Mouse (Mus musculus) lung, embryonic 14.5 days (tissue): ENCODE data around the gene Tent4b. TPM values are rescaled to one million over a fixed set of nuclear protein-coding genes. Genes with fewer than 3 reads are reported as not detected.
A peak's percentile ranks its signal among the peaks of the same experiment; 100 is the strongest.

Experiments used
- ATAC-seq: fragments of 200-750 bp; cut with Nextera tagmentation; 2 replicates; pipeline ENCODE4 v1.8.0; 2017; ENCODE audit warnings: mild to moderate bottlenecking, moderate TSS enrichment, moderate library complexity; ENCODE audit not compliant: insufficient read depth
- DNase-seq: peaks from one replicate; pipeline ENCODE4 v3.0.0-alpha.2; 2015
- H3K27ac ChIP-seq: fragments of 300-500 bp; sonication (generic); 2 replicates; pipeline ENCODE4 v1.5.1; 2014; ENCODE audit warnings: low read depth, mild to moderate bottlenecking, moderate library complexity
- H3K27me3 ChIP-seq: fragments of 300-500 bp; sonication (generic); 2 replicates; pipeline ENCODE4 v1.6.1; 2014; ENCODE audit warnings: low read length, control low read depth; ENCODE audit not compliant: insufficient read depth
- H3K36me3 ChIP-seq: fragments of 300-500 bp; sonication (generic); 2 replicates; pipeline ENCODE4 v1.6.1; 2014; ENCODE audit warnings: control low read depth; ENCODE audit not compliant: insufficient read depth
- H3K4me1 ChIP-seq: fragments of 300-500 bp; sonication (generic); 2 replicates; pipeline ENCODE4 v1.6.1; 2014; ENCODE audit warnings: antibody characterized with exemption, control low read depth; ENCODE audit not compliant: insufficient read depth
- H3K4me2 ChIP-seq: fragments of 300-500 bp; sonication (generic); 2 replicates; pipeline ENCODE4 v1.6.1; 2014; ENCODE audit warnings: mild to moderate bottlenecking
- H3K4me3 ChIP-seq: fragments of 300-500 bp; sonication (generic); 2 replicates; pipeline ENCODE4 v1.5.1; 2014; ENCODE audit warnings: low read depth, low read length
- H3K9ac ChIP-seq: fragments of 300-500 bp; sonication (generic); 2 replicates; pipeline ENCODE4 v1.6.1; 2014
- H3K9me3 ChIP-seq: fragments of 300-500 bp; sonication (generic); 2 replicates; pipeline ENCODE4 v1.6.1; 2016; ENCODE audit warnings: low read depth, low read length, control low read depth
- CTCF ChIP-seq: IDR thresholded peaks from 2 replicates; pipeline ENCODE4 v1.5.1; 2016; ENCODE audit warnings: antibody characterized with exemption, low read depth
- WGBS: fragments of 180-500 bp; shearing (Covaris S2); extraction: QIAGEN DNeasy Blood & Tissue Kit; methylation state at CpG from one replicate; pipeline ENCODE4 v1.1.7; 2014; 5-methylcytosine and 5-hydroxymethylcytosine counted together
- polyA plus RNA-seq: library from polyadenylated mRNA; unstranded; fragments of >200 nt; fragmentation: Nextera tagmentation; extraction: Ambion mirVana; gene quantifications from 2 replicates; pipeline ENCODE4 v1.2.1, GENCODE M21; 2014

The Tent4b gene
- polyA plus RNA-seq, 1 experiment from 2014 or later, result 16.1 TPM

DNA sequence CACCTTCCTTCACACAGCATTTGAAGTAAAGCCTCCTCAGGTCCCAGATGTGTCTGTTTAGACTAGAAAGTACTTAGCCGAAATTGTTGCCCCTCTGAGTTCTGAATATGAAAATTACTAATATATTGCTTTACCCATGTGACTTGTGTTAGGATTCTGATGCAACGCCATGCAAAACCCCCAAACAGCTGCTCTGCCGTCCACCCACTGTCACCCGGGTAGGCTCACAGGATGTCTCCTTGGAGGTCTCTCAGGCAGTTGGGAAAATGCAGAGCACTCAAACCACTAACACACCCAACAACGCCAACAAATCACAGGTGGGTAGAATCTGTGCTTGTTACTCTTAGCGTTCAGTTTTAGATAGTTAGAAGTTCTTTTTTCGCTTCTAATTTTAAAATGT, 55.9 kb downstream of the Tent4b start:
- H3K4me3 ChIP-seq, result no peak overlapping the region
- no peaks in the 10 kb centered on the region for H3K27me3 ChIP-seq
- ATAC-seq (no peak), DNase-seq (no peak)
- H3K4me1 ChIP-seq, result no peaks in the 10 kb centered on the region
- no peak overlapping the region for H3K27ac ChIP-seq
- no peak for TF ChIP-seq CTCF
- no peaks in the 10 kb centered on the region for H3K9me3 ChIP-seq
- no peak overlapping the region for H3K9ac ChIP-seq
- H3K36me3 ChIP-seq, result peaks cover 65% of the 10 kb centered on the region
- 79% methylated on average over 7 of the region's 7 CpGs for WGBS
- H3K4me2 ChIP-seq, result no peak overlapping the region

DNA sequence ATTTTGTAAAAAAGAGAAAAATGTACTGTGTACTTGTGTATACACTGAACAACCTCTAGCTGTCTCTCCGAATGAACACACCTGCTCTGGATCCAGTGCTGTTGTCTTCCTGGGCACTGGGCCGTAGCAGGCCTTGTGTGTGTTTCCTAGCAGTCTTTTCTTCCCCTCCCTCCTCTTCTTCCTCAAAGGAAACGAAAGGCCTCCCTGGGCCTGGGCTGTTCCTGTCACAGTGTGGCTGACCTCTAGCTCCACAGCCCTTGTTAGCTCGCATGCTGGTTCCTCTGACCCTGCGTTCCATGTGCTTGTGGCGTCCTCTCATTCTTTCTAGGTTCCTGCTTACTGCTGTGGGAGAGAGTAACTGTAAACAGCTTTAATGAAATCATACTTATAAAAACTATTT, 59.0 kb downstream of the Tent4b start:
- Histone ChIP-seq H3K4me1 (peaks cover 4% of the 10 kb centered on the region; the same call in 1 of the 2 replicates), H3K27ac (no peak overlapping the region)
- 49% methylated on average over 6 of the region's 6 CpGs for WGBS

DNA sequence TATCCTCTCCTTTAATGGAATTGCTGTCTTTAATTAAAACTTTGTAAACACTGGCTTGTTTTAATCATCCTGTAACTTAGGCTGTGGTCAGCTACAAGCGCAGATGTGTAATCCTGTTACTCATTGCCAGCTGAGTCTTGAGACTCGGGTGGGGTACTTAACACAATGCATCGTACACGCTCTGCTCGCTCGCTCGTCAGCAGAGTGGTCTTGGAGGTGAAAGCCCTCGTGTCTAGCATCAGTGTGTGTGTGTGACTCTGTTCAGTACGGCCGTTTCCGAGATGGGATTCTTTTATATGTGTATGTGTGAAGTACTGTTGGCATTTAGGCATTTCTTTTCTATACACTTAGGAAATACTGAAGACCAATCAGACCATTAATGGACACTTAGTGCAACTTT, 59.5 kb downstream of the Tent4b start:
- Histone ChIP-seq H3K9me3 (no peaks in the 10 kb centered on the region), H3K9ac (no peak overlapping the region), H3K27me3 (no peaks in the 10 kb centered on the region), H3K27ac (no peak overlapping the region), H3K36me3 (peaks cover 38% of the 10 kb centered on the region), H3K4me2 (no peak overlapping the region), H3K4me3 (no peak overlapping the region), H3K4me1 (peaks cover 9% of the 10 kb centered on the region)
- no peak for DNase-seq
- no peak for TF ChIP-seq CTCF
- no peak for ATAC-seq
- WGBS, result 79% methylated on average over 11 of the region's 11 CpGs

More for the DNA sequence above, 59.0 kb downstream of the Tent4b start:
- DNase-seq (no peak), ATAC-seq (no peak)
- Histone ChIP-seq H3K4me2 (no peak overlapping the region), H3K9ac (no peak overlapping the region), H3K9me3 (no peaks in the 10 kb centered on the region), H3K27me3 (no peaks in the 10 kb centered on the region), H3K4me3 (no peak overlapping the region), H3K36me3 (peaks cover 41% of the 10 kb centered on the region)
- no peak for TF ChIP-seq CTCF

DNA sequence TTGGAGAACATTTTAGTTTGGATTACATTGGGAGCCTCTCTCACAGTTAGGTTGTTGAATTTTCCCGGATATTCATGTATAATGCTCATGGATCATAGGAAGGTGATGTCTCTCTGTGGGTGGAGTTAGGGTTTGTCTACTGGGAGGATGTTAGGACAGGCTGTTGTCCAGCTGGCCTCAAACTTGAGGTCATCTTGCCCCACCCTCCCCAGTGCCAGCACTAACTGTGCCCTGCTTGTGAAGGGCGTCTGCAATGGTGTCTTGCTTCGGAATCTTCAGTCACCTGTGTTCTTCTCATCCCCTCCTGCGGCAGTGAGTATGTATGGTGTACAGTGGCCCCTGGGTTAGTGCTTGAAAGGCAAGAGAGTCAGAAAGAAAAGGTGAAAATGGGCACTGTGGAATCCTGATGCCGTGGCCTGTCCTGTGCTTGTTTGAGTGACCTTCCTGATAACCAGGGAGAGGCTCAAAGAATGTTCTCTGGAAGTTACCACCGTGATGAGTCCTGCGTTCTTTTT, 61.5 kb downstream of the Tent4b start:
- 84% methylated on average over 7 of the region's 7 CpGs for WGBS
- TF ChIP-seq CTCF, result no peak

DNA sequence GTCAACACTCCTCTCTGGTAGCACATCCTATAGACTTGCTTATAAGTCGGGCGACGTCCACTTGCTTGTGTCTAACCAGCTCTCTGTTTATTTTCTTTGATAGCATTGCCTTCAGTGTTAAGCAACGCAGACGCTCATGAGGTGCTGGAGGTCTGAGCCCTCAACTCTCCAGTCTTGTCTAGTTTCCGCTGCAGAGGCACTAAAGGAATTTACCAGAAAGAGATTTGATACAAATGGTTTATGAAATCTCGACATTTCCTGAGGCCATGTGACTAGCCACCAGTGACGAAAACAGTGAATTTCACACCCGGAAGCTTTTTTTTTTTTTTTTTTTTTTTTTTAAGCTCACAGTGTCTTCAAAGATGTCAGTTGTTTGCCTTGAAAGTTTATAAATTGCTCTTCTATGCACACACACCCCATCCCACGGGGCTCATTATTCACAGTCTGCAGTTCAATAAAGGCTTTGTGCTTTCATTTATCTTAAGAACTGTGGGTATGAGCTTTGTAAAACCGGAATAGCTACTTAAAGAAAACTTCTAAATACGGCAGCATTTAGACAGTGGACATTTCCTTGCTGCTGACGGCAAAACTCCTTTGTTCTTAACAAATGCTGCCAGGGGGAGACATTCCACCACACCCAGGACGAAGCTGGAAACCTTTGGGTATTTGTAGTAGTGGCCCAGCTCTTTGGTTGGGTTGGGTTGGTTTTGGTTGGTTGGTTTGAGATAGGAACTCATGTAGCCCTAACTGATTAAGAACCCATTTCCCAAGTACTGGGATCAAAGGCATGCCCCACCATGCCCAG, 64.0 kb downstream of the Tent4b start:
- H3K27ac ChIP-seq, result peak overlapping the region; percentile 44; the same call in 1 of the 2 replicates
- WGBS, result 12% methylated on average over 14 of the region's 14 CpGs
- peak; percentile 55 for DNase-seq

More for the DNA sequence above, 61.5 kb downstream of the Tent4b start:
- Histone ChIP-seq H3K9ac (no peak overlapping the region), H3K36me3 (peaks cover 21% of the 10 kb centered on the region; the same call in 1 of the 2 replicates), H3K27me3 (no peaks in the 10 kb centered on the region), H3K9me3 (no peaks in the 10 kb centered on the region), H3K27ac (no peak overlapping the region), H3K4me3 (no peak overlapping the region), H3K4me1 (peaks cover 13% of the 10 kb centered on the region), H3K4me2 (no peak overlapping the region)
- no peak for ATAC-seq
- no peak for DNase-seq

DNA sequence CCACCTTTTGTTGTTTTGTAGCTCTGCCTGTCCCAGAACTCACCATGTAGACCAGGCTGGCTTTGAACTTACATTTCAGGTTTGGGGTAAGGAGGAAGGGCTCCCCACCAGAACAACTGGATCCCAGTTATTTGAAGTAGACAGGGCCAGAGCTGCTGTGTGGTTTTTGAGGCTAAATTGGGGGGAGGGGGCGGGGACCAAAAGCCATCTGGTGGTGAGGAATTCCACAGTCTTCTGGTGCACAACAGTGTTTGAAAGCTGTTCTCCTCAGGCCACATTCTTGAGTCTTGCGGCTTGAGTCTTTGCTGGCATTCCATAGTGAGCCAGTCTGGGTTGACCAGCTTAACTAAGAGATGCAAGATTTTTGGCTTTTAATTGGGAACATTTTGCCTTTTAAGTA, 66.5 kb downstream of the Tent4b start:
- no peaks in the 10 kb centered on the region for H3K9me3 ChIP-seq
- H3K9ac ChIP-seq, result no peak overlapping the region
- peak overlapping the region; percentile 43; the same call in 1 of the 2 replicates for H3K27ac ChIP-seq
- no peaks in the 10 kb centered on the region for H3K36me3 ChIP-seq
- H3K4me2 ChIP-seq, result no peak overlapping the region
- no peaks in the 10 kb centered on the region for H3K27me3 ChIP-seq
- H3K4me1 ChIP-seq, result peaks cover 13% of the 10 kb centered on the region
- 7% methylated on average over 2 of the region's 2 CpGs for WGBS
- ATAC-seq, result peak; percentile 50
- no peak overlapping the region for H3K4me3 ChIP-seq
- peak; percentile 70 for DNase-seq
- no peak for TF ChIP-seq CTCF

More for the DNA sequence above, 64.0 kb downstream of the Tent4b start:
- 0 out of 2 replicates have a peak, but pooled peaks have one; percentile 17 for TF ChIP-seq CTCF
- 0 out of 2 replicates have a peak, but pooled peaks cover under 1% of the 10 kb centered on the region for H3K36me3 ChIP-seq
- H3K4me3 ChIP-seq, result no peak overlapping the region
- no peaks in the 10 kb centered on the region for H3K27me3 ChIP-seq
- H3K9me3 ChIP-seq, result no peaks in the 10 kb centered on the region
- H3K9ac ChIP-seq, result no peak overlapping the region; the same call in 1 of the 2 replicates
- H3K4me1 ChIP-seq, result peaks cover 13% of the 10 kb centered on the region
- H3K4me2 ChIP-seq, result peak overlapping the region; percentile 35
- ATAC-seq, result no peak

DNA sequence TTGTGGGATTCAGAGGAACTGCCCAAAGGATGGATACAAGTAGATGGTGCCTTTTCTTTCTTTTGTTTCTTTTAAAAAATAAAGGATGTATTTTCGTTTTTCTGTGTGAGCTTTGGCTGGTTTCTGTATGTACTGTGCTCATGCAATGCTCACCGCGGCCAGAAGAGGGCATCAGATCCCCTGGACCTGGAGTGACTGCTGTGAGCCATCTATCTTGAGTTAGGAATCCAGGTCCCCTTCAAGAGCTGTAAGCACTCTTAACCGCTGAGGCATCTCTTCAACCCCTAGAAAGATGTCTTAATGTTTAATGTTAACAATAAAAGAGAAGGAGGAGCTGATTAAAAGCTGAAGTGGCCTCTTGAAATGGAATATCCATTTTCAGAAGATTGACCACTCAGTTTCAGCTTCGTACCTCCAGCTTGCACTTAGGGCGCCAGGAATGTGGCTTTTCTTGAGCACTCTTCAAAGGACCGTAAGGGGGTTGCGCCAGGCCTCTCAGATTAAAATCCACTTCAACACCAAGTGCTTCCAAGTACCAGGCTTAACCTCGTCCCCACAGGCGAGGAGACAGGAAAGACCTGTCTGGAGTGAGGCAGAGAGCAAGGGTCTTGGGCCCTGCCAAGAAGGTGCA, 67.3 kb downstream of the Tent4b start:
- WGBS, result 31% methylated on average over 10 of the region's 10 CpGs
- H3K4me1 ChIP-seq, result peaks cover 13% of the 10 kb centered on the region
- H3K27ac ChIP-seq, result peak overlapping the region; percentile 20; the same call in 1 of the 2 replicates
- no peak overlapping the region for H3K4me2 ChIP-seq
- ATAC-seq (peak; percentile 77), DNase-seq (peak; percentile 91)
- no peaks in the 10 kb centered on the region for H3K9me3 ChIP-seq
- no peak overlapping the region for H3K4me3 ChIP-seq
- TF ChIP-seq CTCF, result peak; percentile 88
- no peaks in the 10 kb centered on the region for H3K36me3 ChIP-seq
- H3K27me3 ChIP-seq, result no peaks in the 10 kb centered on the region
- H3K9ac ChIP-seq, result no peak overlapping the region
